Mouse (Mus musculus): ENCODE results near the gene Nod1.

Nod1 gene

GRCm38 (mm10) chr6:54940126-54940525 is 32.3 kb downstream of the Nod1 start:
- no peak for DNase-seq (ENCODE audit: low read depth, low spot score)

- DNase-seq (ENCODE audit: low read depth, low spot score): no peak
Measured at GRCm38 (mm10) chr6:54939631-54940030, 32.8 kb downstream of the Nod1 start.

- DNase-seq (ENCODE audit: low read depth, low spot score): no peak
Measured at GRCm38 (mm10) chr6:54936496-54936895, 35.9 kb downstream of the Nod1 start.

GRCm38 (mm10) chr6:54934930-54935329 is 37.5 kb downstream of the Nod1 start:
- DNase-seq (ENCODE audit: low read depth, low spot score): no peak

- no peak for DNase-seq (ENCODE audit: low read depth, low spot score)
Measured at GRCm38 (mm10) chr6:54934313-54934712, 38.1 kb downstream of the Nod1 start.

- no peak for DNase-seq (ENCODE audit: low read depth, low spot score)
Measured at GRCm38 (mm10) chr6:54933866-54934265, 38.5 kb downstream of the Nod1 start.

GRCm38 (mm10) chr6:54933216-54933615 is 39.2 kb downstream of the Nod1 start:
- no peak for DNase-seq (ENCODE audit: low read depth, low spot score)

GRCm38 (mm10) chr6:54932526-54932925 is 39.9 kb downstream of the Nod1 start:
- no peak for DNase-seq (ENCODE audit: low read depth, low spot score)

- no peak for DNase-seq (ENCODE audit: low read depth, low spot score)
Measured at GRCm38 (mm10) chr6:54931641-54932040, 40.8 kb downstream of the Nod1 start.

GRCm38 (mm10) chr6:54927946-54928345 is 44.5 kb downstream of the Nod1 start:
- DNase-seq (ENCODE audit: low read depth, low spot score): no peak

- no peak for DNase-seq (ENCODE audit: low read depth, low spot score)
Measured at GRCm38 (mm10) chr6:54926899-54927298, 45.5 kb downstream of the Nod1 start.

- DNase-seq (ENCODE audit: low read depth, low spot score): no peak
Measured at GRCm38 (mm10) chr6:54925736-54926440, 46.5 kb downstream of the Nod1 start.

- DNase-seq (ENCODE audit: low read depth, low spot score): no peak
Measured at GRCm38 (mm10) chr6:54924538-54924937, 47.9 kb downstream of the Nod1 start.

GRCm38 (mm10) chr6:54918521-54918920 is 53.9 kb downstream of the Nod1 start:
- DNase-seq (ENCODE audit: low read depth, low spot score): no peak

GRCm38 (mm10) chr6:54917523-54917922 is 54.9 kb downstream of the Nod1 start:
- no peak for DNase-seq (ENCODE audit: low read depth, low spot score)

GRCm38 (mm10) chr6:54916941-54917340 is 55.5 kb downstream of the Nod1 start:
- no peak for DNase-seq (ENCODE audit: low read depth, low spot score)

- no peak for DNase-seq (ENCODE audit: low read depth, low spot score)
Measured at GRCm38 (mm10) chr6:54916163-54916562, 56.2 kb downstream of the Nod1 start.

- DNase-seq (ENCODE audit: low read depth, low spot score): no peak
Measured at GRCm38 (mm10) chr6:54914977-54915376, 57.4 kb downstream of the Nod1 start.

GRCm38 (mm10) chr6:54906053-54907040 is 66.1 kb downstream of the Nod1 start:
- DNase-seq (ENCODE audit: low read depth, low spot score): no peak

- no peak for DNase-seq (ENCODE audit: low read depth, low spot score)
Measured at GRCm38 (mm10) chr6:54902547-54902946, 69.9 kb downstream of the Nod1 start.

- peak; percentile 17 for DNase-seq (ENCODE audit: low read depth, low spot score)
Measured at GRCm38 (mm10) chr6:54900256-54900655, 72.2 kb downstream of the Nod1 start.

- peak; percentile 6 for DNase-seq (ENCODE audit: low read depth, low spot score)
Measured at GRCm38 (mm10) chr6:54891384-54891783, 81.0 kb downstream of the Nod1 start.

GRCm38 (mm10) chr6:54890221-54890620 is 82.2 kb downstream of the Nod1 start:
- DNase-seq (ENCODE audit: low read depth, low spot score): no peak

Measured in telencephalon, adult 2 months (tissue).